Mouse (Mus musculus) MEL (cell line): ENCODE data around the gene Fto.

Experiments
- CHD1 ChIP-seq: IDR thresholded peaks from 2 replicates; pipeline ENCODE4 v1.6.1; 2012; ENCODE audit warnings: low read depth, mild to moderate bottlenecking, inconsistent platforms, low read length, improper control_type of control experiment
- CHD2 ChIP-seq: IDR thresholded peaks from 2 replicates; pipeline ENCODE4 v1.6.1; 2011; ENCODE audit warnings: low read length, improper control_type of control experiment
- CTCF ChIP-seq, 3 experiments: IDR thresholded peaks in 2 of 3; conservative IDR thresholded peaks in 1 of 3; 2 replicates each; pipeline ENCODE4 v1.5.1; 2011 to 2012; ENCODE audit warnings: low read length in 3 of 3, low read depth in 2 of 3, mild to moderate bottlenecking in 2 of 3, improper control_type of control experiment in 1 of 3, inconsistent platforms in 1 of 3, mixed read lengths in 1 of 3, moderate library complexity in 1 of 3; ENCODE audit not compliant: control insufficient read depth in 1 of 3, insufficient read depth in 1 of 3, poor library complexity in 1 of 3, severe bottlenecking in 1 of 3
- EP300 ChIP-seq, 2 experiments: IDR thresholded peaks; 2 replicates each; pipeline ENCODE4 v1.6.1; 2011; ENCODE audit warnings: improper control_type of control experiment in 2 of 2, low read length in 2 of 2, low read depth in 1 of 2, mild to moderate bottlenecking in 1 of 2
- GATA1 ChIP-seq: IDR thresholded peaks from 2 replicates; pipeline ENCODE4 v1.6.1; 2011; ENCODE audit warnings: low read depth, low read length, improper control_type of control experiment
- MAZ ChIP-seq: IDR thresholded peaks from 2 replicates; pipeline ENCODE4 v1.6.1; 2012; ENCODE audit warnings: low read depth, mild to moderate bottlenecking, inconsistent platforms, low read length, improper control_type of control experiment
- POLR2A ChIP-seq, 2 experiments: IDR thresholded peaks; 2 replicates each; pipeline ENCODE4 v1.6.1; 2011 to 2012; ENCODE audit warnings: low read length in 2 of 2, mild to moderate bottlenecking in 2 of 2, control low read depth in 1 of 2, improper control_type of control experiment in 1 of 2, low read depth in 1 of 2, moderate library complexity in 1 of 2; ENCODE audit not compliant: control insufficient read depth in 1 of 2, insufficient read depth in 1 of 2, poor library complexity in 1 of 2
- RAD21 ChIP-seq: IDR thresholded peaks from 2 replicates; pipeline ENCODE4 v1.6.1; 2011; ENCODE audit warnings: mild to moderate bottlenecking, low read depth, low read length, improper control_type of control experiment
- SIN3A ChIP-seq: IDR thresholded peaks from 2 replicates; pipeline ENCODE4 v1.6.1; 2012; ENCODE audit warnings: low read length, improper control_type of control experiment, inconsistent platforms
- TCF12 ChIP-seq: IDR thresholded peaks from 2 replicates; pipeline ENCODE4 v1.6.1; 2014; ENCODE audit warnings: low read depth, mild to moderate bottlenecking, inconsistent platforms, low read length, improper control_type of control experiment, moderate library complexity
- USF1 ChIP-seq: IDR thresholded peaks from 2 replicates; pipeline ENCODE4 v1.6.1; 2014; ENCODE audit warnings: low read depth, mild to moderate bottlenecking, inconsistent platforms, low read length, improper control_type of control experiment, moderate library complexity
- ZC3H11A ChIP-seq: IDR thresholded peaks from 2 replicates; pipeline ENCODE4 v1.6.1; 2012; ENCODE audit warnings: low read depth, mild to moderate bottlenecking, inconsistent platforms, low read length, improper control_type of control experiment
- ZMIZ1 ChIP-seq: IDR thresholded peaks from 2 replicates; pipeline ENCODE4 v1.6.1; 2012; ENCODE audit warnings: low read depth, mild to moderate bottlenecking, inconsistent platforms, low read length, improper control_type of control experiment, moderate library complexity

DNA sequence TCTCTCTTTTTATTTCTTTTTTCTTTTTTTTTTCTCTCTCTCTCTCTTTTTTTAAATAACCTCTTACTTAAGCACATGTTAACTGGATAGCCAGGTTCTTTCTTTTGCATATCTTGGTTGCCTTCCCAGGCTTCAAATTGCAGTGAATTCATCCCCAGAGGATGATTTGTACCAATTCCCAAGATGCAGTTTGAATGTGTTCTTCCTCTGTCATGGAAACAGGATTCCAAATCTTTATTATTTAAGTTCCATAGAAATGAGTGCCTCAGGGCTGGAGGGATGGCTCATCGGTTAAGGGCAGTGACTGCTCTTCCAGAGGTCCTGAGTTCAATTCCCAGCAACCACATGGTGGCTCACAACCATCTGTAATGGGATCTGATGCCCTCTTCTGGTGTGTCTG, 236.8 kb downstream of the Fto start:
- no peak for TF ChIP-seq POLR2A (IDR thresholded peaks at IDR 0.05; ENCODE audit: control insufficient read depth in 1 of 2, insufficient read depth in 1 of 2, low read depth in 1 of 2, low read length in 2 of 2, poor library complexity in 1 of 2)
- TF ChIP-seq EP300 (IDR thresholded peaks at IDR 0.05; ENCODE audit: low read depth in 1 of 2, low read length in 2 of 2), result no peak
- TF ChIP-seq ZMIZ1, result no peak
- no peak for TF ChIP-seq CTCF (IDR thresholded peaks at IDR 0.05 in 2 of 3, conservative IDR thresholded peaks at IDR 0.05 in 1 of 3; ENCODE audit: control insufficient read depth in 1 of 3, insufficient read depth in 1 of 3, low read depth in 2 of 3, low read length in 3 of 3, poor library complexity in 1 of 3, severe bottlenecking in 1 of 3)
- no peak for TF ChIP-seq ZC3H11A
- no peak for TF ChIP-seq CHD1
- no peak for TF ChIP-seq GATA1
- no peak for TF ChIP-seq TCF12
- no peak for TF ChIP-seq SIN3A
- TF ChIP-seq USF1, result no peak
- no peak for TF ChIP-seq CHD2
- no peak for TF ChIP-seq RAD21
- no peak for TF ChIP-seq MAZ
